In genomic region chr4:105175255-105176035, GRCm38 (mm10) we compare ENCODE assay signal across 9 mouse cellular contexts. TPM values are rescaled to one million over a fixed set of nuclear protein-coding genes. Genes with fewer than 3 reads are reported as not detected.
DNase-seq lines count a peak whose midpoint lies in the region; ATAC-seq lines count a peak whose summit lies in the region.
"Had no signal": no experiment of that assay in that cellular context is flagged by ENCODE, and none has a peak within 500 bp of the region (broad histone marks: within the 10 kb centered on the region; RNA-seq: fewer than 3 reads in every experiment).

No protein-coding gene starts in this region.

- no peak overlapping the region for H3K4me2 ChIP-seq in forebrain, embryonic 11.5 days (ENCODE audit: low read depth, low read length, severe bottlenecking)
- H3K4me2 ChIP-seq in neural tube, embryonic 15.5 days: no peak overlapping the region
- H3K4me2 ChIP-seq in intestine, embryonic 15.5 days (replicated peaks): no peak overlapping the region
- H3K4me2 ChIP-seq: lung, embryonic 15.5 days had no signal

- H3K27me3 ChIP-seq in forebrain, embryonic 11.5 days (ENCODE audit: control insufficient read depth, insufficient read depth, low read length): no peaks in the 10 kb centered on the region
- H3K27me3 ChIP-seq in neural tube, embryonic 15.5 days (replicated peaks): no peaks in the 10 kb centered on the region
- no peaks in the 10 kb centered on the region for H3K27me3 ChIP-seq in intestine, embryonic 15.5 days (replicated peaks)
- H3K27me3 ChIP-seq: lung, embryonic 15.5 days had no signal

- H3K4me1 ChIP-seq in forebrain, embryonic 11.5 days (replicated peaks; ENCODE audit: control insufficient read depth, insufficient read depth, low read length): peaks cover 28% of the 10 kb centered on the region
- peaks cover 29% of the 10 kb centered on the region for H3K4me1 ChIP-seq in neural tube, embryonic 15.5 days
- H3K4me1 ChIP-seq in intestine, embryonic 15.5 days (replicated peaks): no peaks in the 10 kb centered on the region

- H3K9ac ChIP-seq in forebrain, embryonic 11.5 days (ENCODE audit: low read length): no peak overlapping the region
- H3K9ac ChIP-seq in neural tube, embryonic 15.5 days (replicated peaks): no peak overlapping the region
- H3K9ac ChIP-seq in intestine, embryonic 15.5 days: no peak overlapping the region
- H3K9ac ChIP-seq: lung, embryonic 15.5 days had no signal

- no peak overlapping the region for H3K4me3 ChIP-seq in forebrain, embryonic 11.5 days (ENCODE audit: low read depth, low read length)
- H3K4me3 ChIP-seq in neural tube, embryonic 15.5 days (replicated peaks): no peak overlapping the region
- no peak overlapping the region for H3K4me3 ChIP-seq in intestine, embryonic 15.5 days (replicated peaks)
- H3K4me3 ChIP-seq: lung, embryonic 15.5 days had no signal

- H3K9me3 ChIP-seq in forebrain, embryonic 11.5 days (ENCODE audit: control insufficient read depth, low read length): no peaks in the 10 kb centered on the region
- H3K9me3 ChIP-seq in neural tube, embryonic 15.5 days (replicated peaks): no peaks in the 10 kb centered on the region
- H3K9me3 ChIP-seq in intestine, embryonic 15.5 days: no peaks in the 10 kb centered on the region
- H3K9me3 ChIP-seq: lung, embryonic 15.5 days had no signal

- H3K27ac ChIP-seq in forebrain, embryonic 11.5 days (ENCODE audit: low read depth, low read length): peak overlapping the region; percentile 48; the same call in 1 of the 2 replicates
- H3K27ac ChIP-seq in neural tube, embryonic 15.5 days (replicated peaks): peak overlapping the region; percentile 72
- H3K27ac ChIP-seq in intestine, embryonic 15.5 days: no peak overlapping the region
- H3K27ac ChIP-seq: lung, embryonic 15.5 days had no signal

- no peak for ATAC-seq in forebrain, embryonic 11.5 days (replicated peaks; ENCODE audit: low FRiP score)
- peak; percentile 68 for ATAC-seq in neural tube, embryonic 15.5 days (ENCODE audit: low FRiP score)
- ATAC-seq in intestine, embryonic 15.5 days: no peak

- peak; percentile 75 for DNase-seq in layer of hippocampus, adult 11-12 months (ENCODE audit: low spot score)
- no peak for DNase-seq in layer of hippocampus, postnatal 25 days (ENCODE audit: extremely low spot score in 1 of 2, low spot score in 1 of 2)
- peak; percentile 51 for DNase-seq in forebrain, embryonic 11.5 days (ENCODE audit: low spot score)
- peak; percentile 79 for DNase-seq in layer of hippocampus, adult 9-11 months
- DNase-seq in spleen, postnatal 14 days (ENCODE audit: low spot score in 2 of 2): no peak
- DNase-seq in kidney, postnatal 36 days: no peak

- 49% methylated on average over 16 of the region's 16 CpGs for WGBS in forebrain, embryonic 11.5 days
- 51% methylated on average over 16 of the region's 16 CpGs for WGBS in neural tube, embryonic 15.5 days
- 77% methylated on average over 16 of the region's 16 CpGs for WGBS in intestine, embryonic 15.5 days

- H3K36me3 ChIP-seq in forebrain, embryonic 11.5 days (ENCODE audit: control insufficient read depth, insufficient read depth, low read length): no peaks in the 10 kb centered on the region; the same call in 1 of the 2 replicates
- no peaks in the 10 kb centered on the region for H3K36me3 ChIP-seq in neural tube, embryonic 15.5 days
- H3K36me3 ChIP-seq in intestine, embryonic 15.5 days: no peaks in the 10 kb centered on the region

RNA-seq across cellular contexts. Expression of gene Plpp3, which starts 18.3 kb away (rescaled TPM):
- 100 to 1,000 TPM; 202 to 209 TPM for total RNA-seq in layer of hippocampus, postnatal 25 days (2021)
- polyA plus RNA-seq in forebrain, embryonic 11.5 days (2014; fragmentation: Nextera tagmentation; extraction: Ambion mirVana): 69.9 and 71.6 TPM in 2 replicates
- 72.6 and 73.6 TPM in 2 replicates for polyA plus RNA-seq in neural tube, embryonic 15.5 days (2015; fragmentation: Nextera tagmentation; extraction: Ambion mirVana)
- polyA plus RNA-seq in intestine, embryonic 15.5 days (2015; fragmentation: Nextera tagmentation; extraction: Ambion mirVana): 41.2 and 42.0 TPM in 2 replicates

Comparison
In these comparisons a context has a peak if more than half of its experiments do, and no peak if none do; other contexts are left out.
1. DNase-seq: peak in layer of hippocampus, adult 11-12 months (single experiment), forebrain, embryonic 11.5 days (single experiment) and layer of hippocampus, adult 9-11 months (single experiment); none in layer of hippocampus, postnatal 25 days (0 of 2), spleen, postnatal 14 days (0 of 2) and kidney, postnatal 36 days (0 of 2).